Mouse (Mus musculus) spleen, postnatal 36 days (tissue): ENCODE measurements around the gene Gm44.
"Not testable (repeated sequence)": the region's sequence is repeated elsewhere in the genome, so short reads cannot be mapped to it uniquely, and the experiment has no call there.

Experiments used
- DNase-seq, 2 experiments: peaks; one replicate each; pipeline ENCODE4 v3.0.0; 2022; ENCODE audit warnings: low spot score in 2 of 2, mixed read lengths in 1 of 2

Gm44 gene

DNA sequence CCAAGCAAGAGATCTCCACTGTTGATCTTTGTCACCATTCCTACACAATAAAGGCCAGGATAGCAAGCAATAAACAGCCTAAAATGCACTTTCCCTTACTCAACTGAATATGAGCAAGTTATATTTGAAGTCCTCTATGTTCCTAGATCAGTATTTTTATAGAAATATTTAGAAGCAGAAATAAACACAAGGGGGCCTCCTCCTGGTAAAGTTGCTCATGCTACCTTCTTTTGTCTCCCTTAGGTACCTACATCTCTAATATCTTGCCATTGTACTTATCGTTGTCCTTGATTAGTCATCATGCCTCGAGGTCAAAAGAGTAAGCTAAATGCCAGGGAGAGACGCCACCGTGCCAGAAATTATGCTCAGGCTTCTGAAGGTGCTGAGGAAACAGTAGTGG lies at the start of gene Gm44:
Gene Gm44, plus strand, starts transcription at position 301 of the 400 bp plus-strand sequence.
- DNase-seq = no peak

DNA sequence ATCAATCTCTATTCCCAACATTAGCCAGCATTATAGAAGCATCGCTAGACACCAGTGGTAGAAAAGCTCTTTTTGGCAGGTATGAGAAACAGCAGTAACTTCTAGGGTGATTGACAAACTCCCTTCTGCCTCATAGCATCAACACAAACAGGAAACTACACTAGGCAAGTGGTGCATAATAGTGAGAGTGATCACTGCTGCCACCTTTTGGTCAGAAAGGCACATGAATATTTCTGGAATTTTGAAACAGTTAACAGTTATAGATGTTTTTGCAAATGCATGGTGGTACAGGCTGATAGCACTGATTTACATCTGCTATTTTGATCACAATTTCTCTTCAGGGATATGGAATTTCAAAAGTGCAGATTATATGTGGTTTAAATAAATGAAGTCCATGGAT lies 36.0 kb downstream of the Gm44 start:
- DNase-seq = no peak

DNA sequence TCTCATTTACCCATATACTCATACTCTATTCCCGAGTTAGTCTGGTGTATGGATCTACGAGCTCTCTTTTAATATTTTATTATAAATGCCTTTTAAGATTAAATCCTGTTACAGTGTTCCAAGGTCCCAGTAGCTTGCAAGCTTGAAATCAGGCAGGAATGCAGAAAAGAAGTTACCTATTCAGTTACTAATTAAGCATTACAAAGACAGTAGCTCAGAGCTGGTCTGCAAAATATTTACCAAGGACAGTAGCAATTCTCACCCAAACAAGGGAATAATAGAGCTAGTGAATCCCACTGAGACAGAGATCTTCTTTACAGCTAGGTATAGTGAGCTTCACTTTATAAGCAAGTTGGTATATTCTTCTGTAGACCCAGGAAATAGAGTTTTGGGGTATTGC lies 46.3 kb downstream of the Gm44 start:
- not testable (repeated sequence) for DNase-seq
